Mouse (Mus musculus) ES-E14 (cell line): Measurements from ENCODE around the gene 5330417H12Rik.

Experiments
- HCFC1 ChIP-seq: IDR thresholded peaks from 2 replicates; pipeline ENCODE4 v1.6.1; 2012; ENCODE audit warnings: low read length, inconsistent platforms, borderline replicate concordance; ENCODE audit not compliant: insufficient read depth
- MAFK ChIP-seq: IDR thresholded peaks from 2 replicates; pipeline ENCODE4 v1.6.1; 2014; ENCODE audit warnings: mild to moderate bottlenecking, low read depth, low read length, inconsistent platforms; ENCODE audit not compliant: insufficient read depth

- TF ChIP-seq MAFK (no peak), HCFC1 (no peak)
Observed at GRCm38 (mm10) chr7:107625061-107625460, at the start of gene 5330417H12Rik.
